Mouse (Mus musculus) midbrain, embryonic 11.5 days (tissue): ENCODE results near the gene Trem3. TPM values are rescaled to one million over a fixed set of nuclear protein-coding genes. Genes with fewer than 3 reads are reported as not detected.

Experiments
- ATAC-seq: fragments of 200-750 bp; cut with Nextera tagmentation; 2 replicates; pipeline ENCODE4 v1.8.0; 2017; ENCODE audit warnings: moderate TSS enrichment, moderate library complexity; ENCODE audit not compliant: low FRiP score
- DNase-seq: peaks from one replicate; pipeline ENCODE4 v3.0.0; 2015; ENCODE audit warnings: low spot score; ENCODE audit errors: missing footprints
- H3K27ac ChIP-seq: fragments of 300-500 bp; sonication (generic); 2 replicates; pipeline ENCODE4 v1.5.1; 2014; ENCODE audit warnings: low read depth, low read length
- H3K27me3 ChIP-seq: fragments of 300-500 bp; sonication (generic); 2 replicates; pipeline ENCODE4 v1.6.1; 2014; ENCODE audit warnings: mild to moderate bottlenecking, low read length, moderate library complexity, mixed read lengths; ENCODE audit not compliant: control insufficient read depth, insufficient read depth
- H3K36me3 ChIP-seq: fragments of 300-500 bp; sonication (generic); 2 replicates; pipeline ENCODE4 v1.6.1; 2014; ENCODE audit warnings: mild to moderate bottlenecking, low read length, moderate library complexity, mixed read lengths; ENCODE audit not compliant: control insufficient read depth, insufficient read depth
- H3K4me1 ChIP-seq: fragments of 300-500 bp; sonication (generic); 2 replicates; pipeline ENCODE4 v1.6.1; 2014; ENCODE audit warnings: low read length; ENCODE audit not compliant: control insufficient read depth, insufficient read depth
- H3K4me2 ChIP-seq: fragments of 300-500 bp; sonication (generic); 2 replicates; pipeline ENCODE4 v1.6.1; 2014; ENCODE audit warnings: mild to moderate bottlenecking, moderate library complexity
- H3K4me3 ChIP-seq: fragments of 300-500 bp; sonication (generic); 2 replicates; pipeline ENCODE4 v1.5.1; 2014; ENCODE audit warnings: low read depth, low read length
- H3K9ac ChIP-seq: fragments of 300-500 bp; sonication (generic); 2 replicates; pipeline ENCODE4 v1.6.1; 2014; ENCODE audit warnings: low read length
- H3K9me3 ChIP-seq: fragments of 300-500 bp; sonication (generic); 2 replicates; pipeline ENCODE4 v1.6.1; 2016; ENCODE audit warnings: low read length; ENCODE audit not compliant: control insufficient read depth
- WGBS: fragments of 180-500 bp; shearing (Covaris S2); extraction: QIAGEN DNeasy Blood & Tissue Kit; methylation state at CpG from one replicate; pipeline ENCODE4 v1.1.7; 2014; 5-methylcytosine and 5-hydroxymethylcytosine counted together
- polyA plus RNA-seq: library from polyadenylated mRNA; unstranded; fragments of >200 nt; fragmentation: Nextera tagmentation; extraction: Ambion mirVana; gene quantifications from 2 replicates; pipeline ENCODE4 v1.2.1, GENCODE M21; 2014

Trem3 gene
- polyA plus RNA-seq, 1 experiment from 2014 or later = not detected

DNA sequence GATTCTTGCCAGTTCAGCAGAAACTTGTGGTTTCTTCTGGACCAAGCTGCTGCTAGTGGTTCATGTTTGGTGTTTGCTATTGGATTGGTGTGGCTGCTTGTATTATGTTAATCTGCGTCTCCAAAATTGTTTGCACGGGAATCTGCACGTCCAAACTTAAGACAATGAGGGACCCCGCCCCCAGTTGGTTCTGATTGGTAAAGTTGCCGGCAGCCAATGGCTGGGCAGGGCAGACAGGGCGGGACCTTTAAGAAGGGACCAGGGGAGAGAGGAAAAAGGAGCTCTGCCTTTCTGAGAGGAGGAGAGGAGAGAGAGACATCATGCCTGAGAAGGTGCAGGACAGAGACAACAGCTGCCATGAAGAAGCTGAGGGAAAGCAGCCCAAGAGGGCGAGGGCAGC, 28.2 kb downstream of the Trem3 start:
- Histone ChIP-seq H3K4me3 (no peak overlapping the region), H3K27me3 (no peaks in the 10 kb centered on the region), H3K4me1 (no peaks in the 10 kb centered on the region), H3K9me3 (no peaks in the 10 kb centered on the region), H3K27ac (no peak overlapping the region), H3K9ac (no peak overlapping the region), H3K4me2 (no peak overlapping the region), H3K36me3 (no peaks in the 10 kb centered on the region)
- DNase-seq (no peak), ATAC-seq (no peak)
- 66% methylated on average over 7 of the region's 7 CpGs for WGBS

- H3K4me1 ChIP-seq = peaks cover 8% of the 10 kb centered on the region
These were observed 30.8 kb downstream of the Trem3 start for GRCm38 (mm10) chr17:48278381-48278780.

GRCm38 (mm10) chr17:48279002-48279401, 31.4 kb downstream of the Trem3 start:
- peak; percentile 26 for DNase-seq
- peaks cover 8% of the 10 kb centered on the region for H3K4me1 ChIP-seq
- H3K27me3 ChIP-seq = no peaks in the 10 kb centered on the region
- ATAC-seq = no peak
- no peaks in the 10 kb centered on the region for H3K9me3 ChIP-seq
- no peaks in the 10 kb centered on the region for H3K36me3 ChIP-seq
- H3K9ac ChIP-seq = no peak overlapping the region
- no peak overlapping the region for H3K27ac ChIP-seq
- no peak overlapping the region for H3K4me3 ChIP-seq
- no peak overlapping the region for H3K4me2 ChIP-seq
- WGBS = 80% methylated on average over 4 of the region's 4 CpGs

More at GRCm38 (mm10) chr17:48278381-48278780, 30.8 kb downstream of the Trem3 start:
- no peak for DNase-seq
- H3K4me3 ChIP-seq = no peak overlapping the region
- H3K9ac ChIP-seq = no peak overlapping the region
- no peaks in the 10 kb centered on the region for H3K27me3 ChIP-seq
- H3K4me2 ChIP-seq = no peak overlapping the region
- H3K9me3 ChIP-seq = no peaks in the 10 kb centered on the region
- no peak for ATAC-seq
- H3K36me3 ChIP-seq = no peaks in the 10 kb centered on the region
- no peak overlapping the region for H3K27ac ChIP-seq

- DNase-seq = peak; percentile 94
These were observed 33.6 kb downstream of the Trem3 start for GRCm38 (mm10) chr17:48280943-48281738.

DNA sequence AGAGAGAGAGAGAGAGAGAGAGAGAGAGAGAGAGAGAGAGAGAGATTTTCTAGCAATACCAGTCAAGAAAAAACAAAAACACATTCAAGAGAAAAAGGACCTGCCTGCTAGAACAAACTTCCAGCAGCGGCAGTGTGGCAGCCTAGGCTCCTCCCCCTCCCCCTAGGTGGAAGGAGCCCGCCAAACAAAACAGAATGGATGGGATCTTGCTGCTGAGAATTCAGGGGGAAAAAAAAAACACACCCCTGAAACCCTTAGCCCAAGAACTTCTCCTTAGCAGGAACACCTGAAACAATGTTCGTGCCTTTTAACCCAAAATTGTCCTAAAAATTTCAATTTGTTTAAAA, 34.1 kb downstream of the Trem3 start:
- H3K27me3 ChIP-seq = no peaks in the 10 kb centered on the region
- peak overlapping the region; percentile 24; the same call in 1 of the 2 replicates for H3K4me3 ChIP-seq
- DNase-seq = no peak
- peak overlapping the region; percentile 67 for H3K9ac ChIP-seq
- H3K4me2 ChIP-seq = peak overlapping the region; percentile 50
- H3K27ac ChIP-seq = no peak overlapping the region
- H3K36me3 ChIP-seq = no peaks in the 10 kb centered on the region
- H3K9me3 ChIP-seq = no peaks in the 10 kb centered on the region
- ATAC-seq = peak; percentile 59; the same call in 1 of the 2 replicates
- H3K4me1 ChIP-seq = peaks cover 8% of the 10 kb centered on the region
- 3% methylated on average over 3 of the region's 3 CpGs for WGBS

More at GRCm38 (mm10) chr17:48280943-48281738, 33.6 kb downstream of the Trem3 start:
- Histone ChIP-seq H3K4me3 (peak overlapping the region; percentile 24), H3K36me3 (no peaks in the 10 kb centered on the region), H3K4me2 (peak overlapping the region; percentile 50), H3K27ac (no peak overlapping the region), H3K9me3 (no peaks in the 10 kb centered on the region), H3K27me3 (no peaks in the 10 kb centered on the region), H3K9ac (peak overlapping the region; percentile 67), H3K4me1 (peaks cover 8% of the 10 kb centered on the region)
- ATAC-seq = peak; percentile 77
- WGBS = 30% methylated on average over 18 of the region's 18 CpGs

DNA sequence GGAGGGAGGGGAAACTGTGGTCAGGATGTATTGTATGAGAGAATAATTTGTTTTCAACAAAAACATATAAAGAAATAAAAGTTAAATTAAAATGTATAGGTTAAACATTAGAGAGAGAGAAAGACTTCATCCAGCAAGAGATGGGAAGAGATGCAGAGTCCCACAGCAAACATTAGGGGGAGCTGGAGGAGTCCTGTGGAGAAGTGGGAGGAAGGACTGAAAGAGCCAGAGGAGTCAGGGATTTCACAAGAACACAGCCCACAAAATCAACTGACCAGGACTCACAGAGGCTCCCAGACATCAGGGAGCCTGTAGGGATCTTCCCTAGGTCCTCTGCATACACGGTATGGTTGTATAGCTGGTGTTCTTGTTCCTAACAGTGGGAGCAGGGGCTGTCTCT, 39.2 kb downstream of the Trem3 start:
- no peak for DNase-seq
- 75% methylated on average over 1 of the region's 1 CpGs for WGBS
- H3K36me3 ChIP-seq = no peaks in the 10 kb centered on the region

DNA sequence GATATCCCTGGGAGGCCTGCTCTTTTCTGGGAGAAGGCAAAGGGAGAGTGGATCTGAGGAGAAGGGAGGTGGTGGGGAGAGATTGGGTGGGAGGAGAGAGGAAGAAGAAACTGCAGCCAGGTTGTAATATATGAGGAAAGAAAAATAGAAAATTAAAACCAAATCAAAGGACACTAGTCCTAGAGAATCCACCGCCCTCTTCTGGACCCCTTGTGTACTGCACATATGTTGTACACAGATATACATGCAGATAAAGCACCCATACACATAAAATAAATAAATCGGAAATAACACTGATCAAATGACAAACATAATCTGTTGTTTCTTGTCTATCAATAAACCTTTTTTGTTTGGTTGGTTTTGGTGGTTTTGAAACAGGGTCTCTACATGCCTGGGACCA, 39.7 kb downstream of the Trem3 start:
- H3K27ac ChIP-seq = no peak overlapping the region
- H3K27me3 ChIP-seq = no peaks in the 10 kb centered on the region
- no peaks in the 10 kb centered on the region for H3K9me3 ChIP-seq
- no peaks in the 10 kb centered on the region for H3K36me3 ChIP-seq
- WGBS = 65% methylated on average over 2 of the region's 2 CpGs
- no peak overlapping the region for H3K4me2 ChIP-seq
- no peak overlapping the region for H3K9ac ChIP-seq
- peaks cover 3% of the 10 kb centered on the region; the same call in 1 of the 2 replicates for H3K4me1 ChIP-seq
- no peak for ATAC-seq
- no peak overlapping the region for H3K4me3 ChIP-seq
- no peak for DNase-seq

More for the DNA sequence above, 39.2 kb downstream of the Trem3 start:
- Histone ChIP-seq H3K4me1 (peaks cover 4% of the 10 kb centered on the region; the same call in 1 of the 2 replicates), H3K9me3 (no peaks in the 10 kb centered on the region), H3K4me3 (no peak overlapping the region), H3K27me3 (no peaks in the 10 kb centered on the region), H3K9ac (no peak overlapping the region), H3K27ac (no peak overlapping the region), H3K4me2 (no peak overlapping the region)
- no peak for ATAC-seq

DNA sequence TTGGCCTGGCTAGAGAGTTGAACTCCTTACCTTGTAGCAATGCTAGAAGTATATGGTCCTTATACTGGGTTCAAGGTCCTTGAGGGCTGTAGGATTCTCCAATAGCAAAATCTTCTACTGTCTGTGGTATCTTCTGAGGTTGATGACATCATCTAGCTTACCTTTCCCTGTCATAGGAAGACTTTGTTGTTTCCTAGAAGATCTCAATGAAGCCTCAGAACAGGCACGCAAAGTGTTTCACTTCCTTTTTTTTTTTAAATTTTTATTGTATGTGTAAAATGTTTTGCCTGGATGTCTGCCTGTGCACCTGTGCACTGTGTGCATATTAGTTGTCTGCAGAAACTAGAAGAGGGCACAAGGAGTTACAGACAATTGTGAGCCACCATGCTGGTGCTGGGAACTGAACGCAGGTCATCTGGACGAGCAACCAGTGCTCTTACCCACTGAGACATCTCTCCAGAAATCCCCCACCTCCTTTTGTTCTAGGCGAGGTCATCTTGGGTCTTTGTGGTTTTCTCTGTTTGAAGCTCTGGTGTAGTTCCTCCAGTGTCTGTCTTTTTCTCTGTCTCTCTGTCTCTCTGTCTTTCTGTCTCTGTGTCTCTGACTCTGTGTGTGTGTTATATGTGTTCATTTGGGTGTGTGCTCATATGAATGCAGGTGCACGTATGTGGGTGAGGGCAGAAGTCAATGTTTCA, 46.1 kb downstream of the Trem3 start:
- no peaks in the 10 kb centered on the region for H3K4me1 ChIP-seq
- H3K9ac ChIP-seq = no peak overlapping the region
- H3K9me3 ChIP-seq = no peaks in the 10 kb centered on the region
- H3K4me3 ChIP-seq = no peak overlapping the region
- 81% methylated on average over 5 of the region's 5 CpGs for WGBS
- H3K27ac ChIP-seq = no peak overlapping the region
- no peaks in the 10 kb centered on the region for H3K27me3 ChIP-seq
- DNase-seq = no peak
- no peak for ATAC-seq
- no peaks in the 10 kb centered on the region for H3K36me3 ChIP-seq
- no peak overlapping the region for H3K4me2 ChIP-seq

DNA sequence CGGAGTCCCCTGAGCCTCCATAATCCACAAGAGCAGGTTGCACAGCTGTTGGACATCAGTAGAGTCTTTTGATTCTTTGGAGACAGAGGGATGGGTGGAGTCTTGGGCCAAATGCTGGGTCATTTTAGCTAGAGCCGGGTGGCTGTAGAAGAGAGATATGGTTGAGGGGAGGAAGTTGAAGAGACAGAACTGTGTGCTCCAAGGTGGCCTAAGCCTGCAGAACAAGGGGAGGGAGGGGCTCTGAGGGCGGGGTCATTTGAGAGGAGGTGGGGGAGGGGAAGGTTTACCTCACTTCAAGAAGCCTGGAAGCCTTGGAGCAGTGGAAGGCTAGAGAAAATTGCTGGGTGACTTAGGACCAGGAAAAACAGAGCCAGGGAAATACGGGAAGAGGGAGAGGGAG, 51.6 kb downstream of the Trem3 start, which contains the start of gene Treml2:
TSS of gene Treml2 (plus strand) at position 296 of the 400 bp plus-strand sequence.
- ATAC-seq (no peak), DNase-seq (no peak)
- Histone ChIP-seq H3K4me3 (no peak within 1 kb of the TSS), H3K36me3 (no peaks in the 10 kb centered on the region), H3K27ac (no peak within 1 kb of the TSS), H3K4me2 (no peak within 1 kb of the TSS), H3K4me1 (no peaks in the 10 kb centered on the region), H3K27me3 (no peaks in the 10 kb centered on the region), H3K9me3 (no peaks in the 10 kb centered on the region), H3K9ac (no peak within 1 kb of the TSS)
- 35% methylated on average over 3 of the region's 4 CpGs for WGBS
